Comparison of ENCODE assay signal across 9 mouse cellular contexts in the genomic region with DNA sequence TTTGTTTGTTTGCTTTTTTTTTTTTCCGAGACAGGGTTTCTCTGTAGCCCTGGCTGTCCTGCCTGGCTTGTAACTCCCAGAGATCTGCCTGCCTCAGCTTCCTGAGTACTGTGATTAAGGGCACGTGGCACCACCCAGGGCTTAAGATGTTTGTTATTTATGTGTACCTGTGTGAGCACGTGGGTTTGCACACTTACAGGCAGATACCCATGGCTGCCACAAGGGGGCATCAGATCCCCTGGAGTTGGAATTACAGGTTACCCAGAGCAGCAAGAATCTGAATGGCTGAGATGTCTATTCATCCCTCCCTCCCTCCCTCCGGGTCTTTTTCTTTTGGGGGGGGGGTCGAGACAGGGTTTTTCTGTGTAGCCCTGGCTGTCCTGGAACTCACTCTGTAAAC. TPM values are rescaled to one million over a fixed set of nuclear protein-coding genes. Genes with fewer than 3 reads are reported as not detected.
DNase-seq lines count a peak whose midpoint lies in the region; ATAC-seq lines count a peak whose summit lies in the region.
"Had no signal": no experiment of that assay in that cellular context is flagged by ENCODE, and none has a peak within 500 bp of the region (broad histone marks: within the 10 kb centered on the region; RNA-seq: fewer than 3 reads in every experiment).

No protein-coding gene starts in this region.

- peak; percentile 59 to 67 for DNase-seq in heart, postnatal 14 days
- peak; percentile 81 to 82 for DNase-seq in B cell, adult 2 months
- peak; percentile 75 for DNase-seq in ZHBTc4 (ENCODE audit: low read depth, low spot score)
- peak; percentile 33 for DNase-seq in embryo, embryonic 10.5 days (ENCODE audit: low spot score)
- peak; percentile 20 to 34 for DNase-seq in layer of hippocampus, postnatal 10 days (ENCODE audit: low spot score in 2 of 2)
- peak; percentile 42 for DNase-seq in neural tube, embryonic 11.5 days (ENCODE audit: low spot score)
- no peak for DNase-seq in ovary, postnatal 10 days (ENCODE audit: low spot score)

- peaks cover 11% of the 10 kb centered on the region; the same call in 1 of the 2 replicates for H3K36me3 ChIP-seq in heart, embryonic 12.5 days
- no peaks in the 10 kb centered on the region for H3K36me3 ChIP-seq in neural tube, embryonic 11.5 days (ENCODE audit: control insufficient read depth, insufficient read depth, low read length)
- H3K36me3 ChIP-seq: embryonic facial prominence, embryonic 12.5 days had no signal

- ATAC-seq in heart, embryonic 12.5 days (ENCODE audit: insufficient number of reproducible peaks, low FRiP score): no peak
- no peak for ATAC-seq in neural tube, embryonic 11.5 days (ENCODE audit: insufficient read depth, low FRiP score, low TSS enrichment)

- WGBS in heart, embryonic 12.5 days: 55% methylated on average over 5 of the region's 5 CpGs
- 55% methylated on average over 5 of the region's 5 CpGs for WGBS in neural tube, embryonic 11.5 days

- intact Hi-C loops in heart, postnatal 14 days (cut with DNase I): loop anchor here (5.0 kb wide), 2 partner anchors 123 to 243 kb away; partner anchors contain the start of gene Tsc22d3

- H3K27ac ChIP-seq in heart, embryonic 12.5 days (ENCODE audit: poor library complexity, severe bottlenecking): no peak overlapping the region
- H3K27ac ChIP-seq in neural tube, embryonic 11.5 days (ENCODE audit: low read depth, low read length): no peak overlapping the region
- H3K27ac ChIP-seq: embryonic facial prominence, embryonic 12.5 days had no signal

- H3K4me1 ChIP-seq in heart, embryonic 12.5 days (replicated peaks): no peaks in the 10 kb centered on the region
- H3K4me1 ChIP-seq in neural tube, embryonic 11.5 days (ENCODE audit: control insufficient read depth, insufficient read depth, low read length): no peaks in the 10 kb centered on the region
- H3K4me1 ChIP-seq: embryonic facial prominence, embryonic 12.5 days had no signal

- H3K4me3 ChIP-seq in heart, embryonic 12.5 days: no peak overlapping the region
- no peak overlapping the region for H3K4me3 ChIP-seq in neural tube, embryonic 11.5 days (ENCODE audit: low read depth, low read length)
- H3K4me3 ChIP-seq: embryonic facial prominence, embryonic 12.5 days had no signal

- H3K9ac ChIP-seq in heart, embryonic 12.5 days: no peak overlapping the region
- no peak overlapping the region for H3K9ac ChIP-seq in neural tube, embryonic 11.5 days (ENCODE audit: low read length)
- H3K9ac ChIP-seq: embryonic facial prominence, embryonic 12.5 days had no signal

- no peak overlapping the region for H3K4me2 ChIP-seq in heart, embryonic 12.5 days
- H3K4me2 ChIP-seq in neural tube, embryonic 11.5 days (ENCODE audit: low read depth): no peak overlapping the region
- H3K4me2 ChIP-seq: embryonic facial prominence, embryonic 12.5 days had no signal

- no peaks in the 10 kb centered on the region for H3K9me3 ChIP-seq in heart, embryonic 12.5 days (replicated peaks)
- H3K9me3 ChIP-seq in neural tube, embryonic 11.5 days (ENCODE audit: control insufficient read depth, low read length): no peaks in the 10 kb centered on the region
- H3K9me3 ChIP-seq: embryonic facial prominence, embryonic 12.5 days had no signal

- H3K27me3 ChIP-seq in heart, embryonic 12.5 days (replicated peaks): no peaks in the 10 kb centered on the region
- H3K27me3 ChIP-seq in neural tube, embryonic 11.5 days (ENCODE audit: control insufficient read depth, insufficient read depth, low read length): no peaks in the 10 kb centered on the region

RNA-seq across cellular contexts. Expression of gene Prps1, which starts 22.8 kb away (rescaled TPM):
- total RNA-seq in heart, postnatal 14 days (2021): 10 to 100 TPM; 23.4 to 24.6 TPM
- 61.7 and 68.5 TPM in 2 replicates for polyA plus RNA-seq in heart, embryonic 12.5 days (2016; fragmentation: Nextera tagmentation; extraction: Ambion mirVana)
- total RNA-seq in layer of hippocampus, postnatal 10 days (2021): 10 to 100 TPM; 57.5 to 70.6 TPM
- 82.4 and 83.8 TPM in 2 replicates for polyA plus RNA-seq in neural tube, embryonic 11.5 days (2014; fragmentation: Nextera tagmentation; extraction: Ambion mirVana)
